Mouse (Mus musculus): ENCODE data around the gene Txndc12.

Gene Txndc12

DNA sequence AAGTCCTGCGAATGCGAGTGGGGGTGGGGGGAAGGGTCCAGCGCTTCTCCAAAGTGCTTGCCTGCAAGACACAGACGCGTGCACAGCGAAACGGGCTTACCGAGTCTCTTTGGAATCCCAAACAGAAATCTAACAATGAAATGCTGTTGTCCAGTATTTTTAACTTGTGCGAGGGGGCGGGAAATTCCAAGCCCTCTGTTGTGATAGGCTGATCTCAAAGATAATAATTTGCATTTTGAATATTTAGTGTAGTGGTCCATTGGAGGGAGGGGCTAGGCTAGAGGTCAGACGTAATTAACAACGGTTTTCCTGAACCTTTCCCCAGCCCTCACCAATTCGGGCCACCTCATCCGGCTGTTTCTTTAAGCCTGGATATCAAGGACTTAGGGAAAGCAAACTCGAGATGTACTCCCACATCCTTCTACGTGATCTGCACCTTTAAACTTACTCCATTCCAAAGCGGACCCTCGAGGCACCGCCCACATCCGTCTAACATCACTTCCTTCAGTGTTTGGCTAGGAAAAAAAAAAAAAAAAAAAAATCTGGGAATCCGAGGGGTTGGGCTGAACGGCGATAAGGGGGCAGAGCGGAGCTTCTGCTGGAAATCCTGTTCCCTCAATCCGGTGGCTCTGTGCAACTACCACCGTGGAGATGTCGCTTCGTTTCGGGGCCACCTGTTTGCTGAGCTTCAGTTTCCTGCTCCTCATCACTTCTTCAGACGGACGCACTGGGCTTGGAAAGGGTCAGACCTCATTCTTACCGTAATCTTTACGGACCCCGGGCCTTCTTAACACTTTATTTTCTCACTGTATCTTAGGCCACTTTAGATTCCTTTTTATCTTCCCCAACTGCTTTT, at the start of gene Txndc12:
Txndc12 (plus strand) TSS at position 487 of the 856 bp plus-strand sequence.
- DNase-seq (ENCODE audit: low spot score): peak; percentile 93

DNA sequence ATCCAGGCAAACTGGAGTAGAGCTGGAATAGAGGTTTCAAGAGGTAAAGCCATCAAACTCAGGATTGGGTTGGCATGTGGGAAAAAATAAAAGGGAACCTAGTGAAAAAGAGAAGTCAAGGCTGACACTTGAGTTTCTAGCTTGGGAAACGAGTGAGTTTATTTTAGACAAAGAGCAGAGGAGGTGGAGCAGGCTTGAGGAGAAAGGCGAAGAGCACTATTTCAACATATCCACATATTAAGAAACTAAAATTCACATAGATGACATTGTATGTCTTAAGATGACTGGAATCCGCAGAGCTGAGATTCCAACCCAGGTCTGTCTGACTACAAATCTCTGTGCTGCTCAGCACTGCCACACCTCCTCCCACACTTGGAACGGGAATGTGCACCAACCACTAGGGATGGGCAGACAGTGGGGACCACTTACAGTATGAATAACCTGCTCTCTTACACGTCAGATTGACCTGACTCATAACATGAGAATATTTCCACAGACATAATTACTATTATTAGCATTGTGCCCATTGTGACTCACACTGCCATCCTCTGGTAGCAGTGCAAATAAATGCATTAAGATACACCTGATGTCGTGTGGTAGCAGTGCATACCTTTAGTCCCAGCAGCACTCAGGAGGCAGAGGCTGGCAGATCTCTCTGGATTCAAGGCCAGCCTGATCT, 45.0 kb upstream of the Txndc12 start:
- DNase-seq (ENCODE audit: low spot score): no peak

DNA sequence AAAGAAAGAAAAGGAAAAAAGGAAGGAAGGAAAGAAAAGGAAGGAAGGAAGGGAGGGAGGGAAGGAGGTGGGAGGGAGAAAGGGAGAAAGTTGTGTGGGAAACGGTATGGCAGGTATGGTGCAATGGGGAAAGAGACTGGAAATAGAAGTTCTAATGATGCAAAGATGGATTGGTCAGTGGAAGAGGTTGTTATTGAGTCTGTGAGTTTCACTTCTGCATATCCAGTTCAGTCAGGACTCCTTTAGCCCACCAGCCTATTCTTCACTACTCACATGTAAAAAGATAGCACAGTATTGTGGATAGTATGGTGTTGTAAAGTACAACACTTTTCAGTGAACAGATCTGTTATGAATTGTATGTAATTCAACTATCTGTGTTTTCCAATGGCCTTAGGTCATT, 43.9 kb upstream of the Txndc12 start:
- no peak for DNase-seq (ENCODE audit: low spot score)

DNA sequence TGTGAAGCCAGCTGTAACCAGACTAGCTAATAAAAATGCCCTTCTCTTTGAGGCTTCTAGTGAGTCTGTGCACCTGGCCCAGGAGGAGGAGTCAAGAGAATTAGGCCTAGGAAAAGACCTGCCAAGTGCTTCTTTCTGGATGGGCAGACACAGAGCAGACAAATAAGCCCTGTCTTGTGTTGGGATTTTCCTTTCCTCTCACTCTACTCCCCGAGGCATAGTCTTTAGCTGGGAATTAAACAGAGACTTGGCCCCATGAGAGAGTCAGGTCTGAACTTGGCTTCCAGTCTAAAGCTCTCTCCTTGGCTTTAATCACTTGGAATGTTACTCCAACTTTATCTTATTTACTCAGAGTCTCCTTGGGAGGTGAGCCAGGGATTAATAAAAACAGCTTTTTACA, 40.5 kb upstream of the Txndc12 start:
- no peak for DNase-seq (ENCODE audit: low spot score)

DNA sequence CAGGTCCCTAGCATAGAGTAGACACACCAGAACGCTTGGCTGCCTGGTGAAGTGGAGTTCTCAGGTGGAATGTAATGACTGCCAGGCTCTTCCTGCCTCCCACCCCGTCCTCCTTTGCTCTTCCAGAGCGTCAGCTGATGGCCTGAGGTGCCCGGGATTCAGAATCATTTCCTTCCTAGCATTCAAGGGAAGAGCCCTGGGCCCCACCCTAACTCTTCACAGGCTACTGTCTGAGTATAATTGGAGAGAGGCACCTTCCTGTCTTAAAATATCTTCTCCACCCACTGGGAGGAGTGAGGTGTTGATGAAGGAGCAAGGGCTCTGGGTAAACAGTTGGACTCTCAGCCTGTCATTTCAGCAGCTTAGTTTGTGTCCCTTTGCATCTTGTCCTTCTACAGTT, 37.7 kb upstream of the Txndc12 start:
- DNase-seq (ENCODE audit: low spot score): no peak

DNA sequence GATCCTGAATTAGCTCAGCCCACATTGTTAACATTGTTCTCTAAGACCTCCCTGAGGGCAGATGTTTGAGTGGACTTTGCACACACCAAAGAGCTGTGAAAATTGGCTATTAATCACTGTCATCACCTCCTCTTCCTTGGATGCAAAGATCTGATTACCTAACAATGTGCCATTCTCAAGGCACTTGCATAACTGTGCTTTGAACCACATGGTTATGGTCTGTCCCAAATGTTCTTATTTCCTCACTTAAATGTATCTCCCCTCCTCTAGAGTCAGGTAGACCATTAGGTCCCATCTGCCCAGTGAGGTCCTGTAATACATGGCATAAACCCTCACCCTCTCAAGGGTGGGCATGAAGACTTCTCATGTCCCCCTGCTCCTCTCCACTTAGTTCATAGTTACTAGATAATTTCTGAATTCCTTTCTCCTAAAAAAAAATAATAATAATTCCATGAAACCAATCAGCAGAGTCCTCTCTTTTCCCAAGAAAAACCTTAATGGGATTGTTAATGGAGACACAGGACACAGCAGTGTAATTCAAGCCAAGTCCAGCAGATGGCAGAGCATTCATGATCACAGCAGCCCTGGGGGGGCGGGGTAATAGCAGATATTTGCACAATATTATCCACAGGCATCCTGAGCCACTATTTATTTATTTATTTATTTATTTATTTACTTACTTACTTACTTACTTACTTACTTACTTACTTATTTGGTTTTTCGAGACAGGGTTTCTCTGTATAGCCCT, 36.1 kb upstream of the Txndc12 start:
- peak; percentile 50 for DNase-seq (ENCODE audit: low spot score)

DNA sequence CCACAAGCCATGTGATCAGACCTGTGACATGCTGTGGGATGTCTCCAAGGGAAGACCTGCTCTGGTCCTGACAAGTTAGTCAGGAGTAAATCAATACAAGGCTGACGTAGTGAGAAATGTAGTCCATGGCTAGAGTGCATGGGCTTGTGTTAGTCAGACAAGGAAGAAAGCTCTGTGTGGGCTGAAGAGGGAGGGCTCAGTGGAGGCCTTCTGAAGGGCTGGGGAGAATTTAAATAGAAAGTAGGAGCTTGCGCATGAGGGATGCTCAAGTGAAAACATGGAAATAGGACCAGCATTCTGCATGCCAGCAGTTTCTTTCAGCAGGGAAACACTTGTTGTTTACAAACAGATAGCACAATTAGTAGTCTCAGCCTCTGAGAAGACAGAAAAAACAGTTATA, 30.9 kb upstream of the Txndc12 start:
- DNase-seq (ENCODE audit: low spot score): no peak

DNA sequence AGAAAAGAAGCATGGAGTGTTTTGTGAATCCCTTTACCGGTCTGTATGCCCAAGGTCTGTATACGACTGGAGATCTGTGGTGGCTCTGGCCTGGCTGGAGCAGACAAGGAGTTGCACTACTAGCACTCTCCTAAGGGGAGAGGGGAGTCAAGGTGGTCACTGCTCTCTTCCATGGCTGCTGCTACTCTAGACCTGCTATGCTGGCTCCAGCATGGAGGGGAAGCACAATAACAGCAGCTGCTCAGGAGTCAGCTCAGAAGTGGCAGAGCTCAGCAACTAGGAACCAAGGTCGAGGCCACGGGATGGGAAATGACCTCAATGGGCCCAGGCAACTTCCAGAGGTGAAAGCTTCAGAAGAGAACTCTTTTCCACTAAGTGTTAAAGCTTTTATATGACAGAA, 23.3 kb upstream of the Txndc12 start:
- no peak for DNase-seq (ENCODE audit: low spot score)

DNA sequence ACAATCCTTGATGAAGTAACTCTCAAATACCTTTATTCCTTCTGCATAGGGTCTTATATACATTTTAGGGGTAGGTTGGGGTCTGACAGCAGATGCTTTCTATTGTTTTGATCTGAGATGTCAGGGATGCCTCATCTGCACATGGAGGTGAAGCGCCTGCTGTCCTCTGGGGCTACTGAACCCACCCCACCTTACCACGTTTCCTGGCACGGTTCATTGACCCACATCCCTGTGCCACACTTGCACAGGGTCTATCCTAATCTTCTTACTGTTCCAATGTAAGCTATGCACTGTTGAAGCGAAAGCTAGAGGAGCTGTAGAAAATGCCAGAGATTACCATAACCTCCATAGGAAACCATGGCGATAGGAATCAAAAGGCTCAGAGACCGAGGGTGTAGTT, 22.9 kb upstream of the Txndc12 start:
- no peak for DNase-seq (ENCODE audit: low spot score)

DNA sequence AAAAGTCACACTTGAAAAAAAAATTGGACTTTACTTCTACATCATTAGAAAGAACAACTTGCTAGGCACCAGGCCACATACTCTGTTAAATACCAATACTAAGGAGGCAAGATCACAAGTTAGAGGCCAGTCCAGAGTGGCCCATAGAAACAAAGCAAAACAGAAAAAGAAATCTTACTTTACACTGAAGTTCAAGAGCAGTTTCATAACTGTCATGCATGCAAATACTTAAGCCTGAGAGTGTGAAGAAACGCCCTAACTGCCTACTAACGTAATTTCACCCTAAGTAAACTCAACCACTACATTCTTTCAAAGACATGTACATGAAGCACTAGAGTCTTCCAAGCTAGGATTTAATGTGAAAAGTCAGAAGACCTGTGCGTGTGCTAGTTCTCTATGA, 8.7 kb upstream of the Txndc12 start:
- no peak for DNase-seq (ENCODE audit: low spot score)

DNA sequence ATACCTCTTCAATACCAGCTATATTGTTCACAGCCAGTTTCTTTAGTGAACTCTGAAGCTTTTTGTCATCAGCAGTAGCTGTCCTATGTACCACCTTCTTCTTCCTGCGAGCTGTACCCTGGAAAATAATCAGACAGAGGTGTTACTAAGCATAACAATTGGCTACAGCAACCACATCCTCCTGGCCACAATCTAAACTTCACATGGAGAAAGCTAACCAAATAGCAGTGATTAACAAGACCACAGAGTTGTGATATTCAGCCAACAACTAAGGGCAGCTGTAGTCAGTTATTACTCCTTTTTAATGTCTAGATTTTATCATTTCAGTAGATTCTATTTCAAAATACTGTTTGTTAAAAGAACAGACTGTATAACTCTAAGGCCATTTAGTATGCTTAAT, 8.3 kb upstream of the Txndc12 start:
- no peak for DNase-seq (ENCODE audit: low spot score)

DNA sequence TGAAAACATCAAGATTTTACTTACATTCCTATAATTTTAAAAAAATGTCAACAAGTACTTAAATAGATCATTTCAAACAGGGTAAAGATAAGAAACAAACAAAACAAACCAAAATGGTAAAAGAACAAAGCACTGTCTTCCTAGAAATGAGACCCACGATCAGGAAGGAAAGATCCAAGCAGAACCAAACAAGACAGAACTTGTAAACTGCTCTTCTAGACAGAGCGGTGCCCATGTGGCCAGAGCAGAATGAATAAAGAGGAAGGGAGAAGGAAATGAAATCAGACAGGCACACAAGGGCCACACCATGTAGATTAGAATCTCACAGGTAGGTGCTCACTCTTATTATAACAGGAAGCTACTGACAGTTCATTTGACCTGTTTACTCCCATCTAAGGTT, 7.8 kb upstream of the Txndc12 start:
- DNase-seq (ENCODE audit: low spot score): no peak

DNA sequence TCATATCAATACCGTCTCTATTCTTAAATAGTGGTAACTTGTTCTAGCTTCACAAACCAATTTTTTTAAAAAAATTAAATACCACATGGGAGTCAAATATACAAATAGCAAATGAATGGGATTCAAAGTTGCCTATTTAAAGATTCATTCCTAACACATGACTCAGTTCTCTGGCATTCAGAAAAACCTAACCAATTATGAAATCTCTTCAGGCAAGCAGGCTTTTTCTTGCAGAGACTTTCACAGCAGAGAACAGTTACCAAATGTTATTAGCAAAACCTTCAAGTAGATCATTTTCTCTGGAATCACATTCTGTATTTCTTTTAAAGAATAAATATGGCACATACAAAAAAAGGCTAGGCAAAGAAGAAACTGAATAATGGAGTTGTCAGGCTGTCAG, 3.7 kb upstream of the Txndc12 start:
- DNase-seq (ENCODE audit: low spot score): no peak

DNA sequence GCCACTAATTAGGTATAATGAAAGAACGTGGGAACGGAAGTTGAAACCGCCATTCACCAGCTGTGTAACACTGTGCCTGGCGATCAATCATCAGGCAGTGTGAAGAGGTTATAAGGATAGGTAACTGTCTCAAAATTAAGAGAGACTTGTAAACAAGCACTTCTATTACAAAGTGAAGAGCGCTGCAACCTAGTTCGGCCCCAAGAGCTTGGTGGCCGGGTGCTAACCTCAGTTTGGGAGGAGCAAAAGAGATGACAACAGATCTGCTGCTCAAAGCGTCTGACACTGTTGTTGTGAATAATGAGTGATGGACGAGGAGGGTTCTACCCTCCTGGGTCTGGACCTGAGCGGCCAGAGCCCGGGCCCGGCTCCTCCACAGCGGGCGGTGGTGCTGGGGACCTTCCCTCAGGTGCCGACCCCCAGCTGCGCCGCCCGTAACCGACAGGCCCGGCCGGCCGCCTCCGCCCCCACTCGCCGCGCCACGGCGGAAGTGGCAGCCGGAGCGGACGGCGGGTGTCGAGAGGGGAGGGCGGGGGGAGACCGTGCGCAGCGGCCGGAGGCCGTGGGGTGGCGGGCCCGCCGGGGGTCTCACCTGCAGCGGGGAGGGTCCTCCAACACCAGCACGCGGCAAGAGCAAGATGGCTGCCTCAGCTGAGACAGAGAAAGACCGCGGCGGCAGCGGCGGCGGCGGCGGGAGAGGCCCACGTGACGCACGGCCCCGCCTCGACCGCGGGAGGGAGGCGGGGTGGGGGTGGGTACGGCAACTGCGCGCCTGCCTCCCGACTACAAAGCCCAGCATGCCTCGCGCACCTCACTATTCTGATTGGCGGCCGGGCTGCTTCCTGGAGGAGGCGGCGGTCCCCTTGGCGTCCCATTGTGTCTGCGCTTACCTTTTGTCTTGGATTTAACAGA, 1.2 kb upstream of the Txndc12 start, which contains the start of gene Btf3l4:
Btf3l4 (minus strand) TSS at position 699 of the 912 bp plus-strand sequence.
- DNase-seq (ENCODE audit: low spot score): peak; percentile 96

DNA sequence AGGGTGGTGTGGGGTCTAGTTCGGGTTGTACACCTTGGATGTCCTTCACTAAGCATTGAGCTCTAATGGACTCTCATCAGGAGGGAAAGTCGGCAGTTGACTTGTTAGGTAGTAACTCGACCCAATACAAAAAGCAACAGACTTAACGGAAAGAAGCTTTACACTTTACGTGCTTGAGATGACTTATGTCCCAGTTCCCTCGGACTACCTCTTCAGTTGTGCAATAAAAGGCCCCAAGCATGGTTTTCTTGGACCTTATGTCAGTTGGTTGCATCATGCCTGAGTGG, 630 bp upstream of the Txndc12 start:
- no peak for DNase-seq (ENCODE audit: low spot score)

DNA sequence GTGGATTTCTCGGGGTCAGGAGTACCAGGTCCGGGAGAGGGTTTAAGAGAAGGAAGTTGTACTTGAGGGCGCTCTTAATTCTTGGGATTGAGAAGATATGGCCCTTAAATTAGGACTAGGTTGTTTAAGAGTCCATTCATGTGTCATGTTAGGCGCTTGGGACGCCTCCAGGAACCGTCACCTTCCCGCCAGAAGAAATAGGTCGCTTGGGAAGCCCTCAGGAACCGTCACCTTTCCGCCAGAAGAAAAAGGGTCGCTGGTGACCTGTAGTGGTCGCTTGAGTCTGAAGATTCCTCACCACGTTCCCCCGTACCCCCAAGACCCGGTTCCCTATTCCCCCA, 540 bp downstream of the Txndc12 start:
- DNase-seq (ENCODE audit: low spot score): no peak

DNA sequence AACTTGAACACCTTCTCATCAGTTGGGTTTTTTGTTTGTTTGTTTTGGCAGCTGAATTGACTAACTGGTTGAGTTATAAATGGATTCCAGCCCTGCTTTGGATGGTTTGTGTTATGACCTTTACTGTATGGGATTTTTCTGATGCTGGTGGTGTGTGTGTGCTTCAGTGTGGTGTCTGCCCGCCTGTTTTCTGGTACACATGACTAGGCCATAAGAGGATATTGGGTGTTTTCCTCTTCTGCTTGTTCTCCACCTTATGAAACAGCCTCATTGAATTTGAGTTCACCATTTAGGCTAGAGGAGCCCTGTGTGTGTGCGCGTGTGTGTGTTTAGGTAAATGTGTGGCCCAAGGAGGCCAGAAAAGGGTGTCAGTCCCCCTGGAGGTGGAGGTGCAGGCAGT, 1.1 kb downstream of the Txndc12 start:
- DNase-seq (ENCODE audit: low spot score): no peak

DNA sequence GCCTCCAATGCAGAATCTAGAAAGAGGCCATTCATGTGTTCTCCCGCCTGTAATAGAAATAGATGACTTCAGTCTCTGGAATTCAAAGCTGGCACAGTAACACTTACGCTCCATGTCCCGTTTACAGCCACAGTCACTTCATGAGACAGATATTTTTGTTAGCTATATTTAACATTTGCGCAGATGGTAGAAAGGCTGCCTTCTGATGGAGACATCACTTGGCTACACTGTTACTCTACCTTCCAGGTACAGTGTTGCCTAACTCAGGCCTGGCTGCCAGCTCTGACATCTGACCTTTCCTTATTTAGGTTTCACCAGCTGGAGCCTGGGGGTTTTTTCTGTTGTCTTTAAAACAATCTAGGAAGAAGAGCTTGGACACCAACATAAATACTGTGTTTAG, 3.6 kb downstream of the Txndc12 start:
- DNase-seq (ENCODE audit: low spot score): no peak

DNA sequence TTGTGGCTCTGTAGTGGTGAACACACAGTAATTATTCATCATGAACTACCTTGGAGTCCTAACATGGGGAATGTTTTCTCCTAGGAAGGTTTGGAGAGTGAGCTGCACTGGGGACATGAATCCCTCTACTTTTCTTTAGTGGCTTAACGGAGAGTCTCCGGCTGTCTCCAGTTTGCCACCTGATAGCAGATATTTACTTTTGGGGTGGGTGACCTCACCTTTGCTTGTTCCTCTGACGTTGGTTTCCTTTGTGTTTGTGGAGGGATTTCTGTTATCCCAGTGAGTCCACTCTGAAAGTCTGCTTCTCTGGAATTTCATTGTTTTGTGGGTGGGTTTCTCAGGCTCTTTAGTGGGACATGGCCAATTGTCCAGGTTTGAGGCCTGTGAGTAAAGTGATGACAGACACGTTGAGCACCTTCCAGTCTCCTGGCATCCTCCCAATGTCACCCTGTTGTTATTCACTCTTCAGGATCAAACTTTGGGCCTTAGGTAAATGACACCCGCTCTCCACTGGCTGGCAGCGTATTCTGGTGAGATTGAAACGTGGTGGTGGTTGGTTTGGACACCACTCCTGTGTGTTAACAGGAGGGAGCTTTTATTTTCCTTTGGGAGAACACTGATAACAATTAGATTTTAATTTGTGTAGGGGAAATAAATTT, 7.6 kb downstream of the Txndc12 start:
- DNase-seq (ENCODE audit: low spot score): peak; percentile 69

DNA sequence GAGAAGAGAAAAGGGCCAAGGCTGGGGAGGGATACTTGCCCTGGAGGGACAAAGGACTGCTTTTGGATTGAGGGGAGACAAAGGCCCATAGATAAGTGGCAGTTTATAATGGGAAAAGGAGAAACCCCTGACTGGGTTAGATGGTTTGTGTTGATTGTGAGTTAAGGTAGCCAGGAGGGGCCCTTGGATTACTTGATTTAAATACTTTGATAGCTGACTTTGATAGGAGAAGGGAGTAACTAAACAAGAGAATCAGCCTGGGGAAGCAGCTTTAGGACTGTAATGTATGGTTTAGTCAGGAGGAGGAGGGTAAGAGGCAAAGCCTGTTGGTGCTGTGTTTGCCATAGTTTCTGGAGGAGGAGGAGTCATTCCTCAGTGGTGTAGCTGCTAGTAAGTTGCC, 8.9 kb downstream of the Txndc12 start:
- no peak for DNase-seq (ENCODE audit: low spot score)

DNA sequence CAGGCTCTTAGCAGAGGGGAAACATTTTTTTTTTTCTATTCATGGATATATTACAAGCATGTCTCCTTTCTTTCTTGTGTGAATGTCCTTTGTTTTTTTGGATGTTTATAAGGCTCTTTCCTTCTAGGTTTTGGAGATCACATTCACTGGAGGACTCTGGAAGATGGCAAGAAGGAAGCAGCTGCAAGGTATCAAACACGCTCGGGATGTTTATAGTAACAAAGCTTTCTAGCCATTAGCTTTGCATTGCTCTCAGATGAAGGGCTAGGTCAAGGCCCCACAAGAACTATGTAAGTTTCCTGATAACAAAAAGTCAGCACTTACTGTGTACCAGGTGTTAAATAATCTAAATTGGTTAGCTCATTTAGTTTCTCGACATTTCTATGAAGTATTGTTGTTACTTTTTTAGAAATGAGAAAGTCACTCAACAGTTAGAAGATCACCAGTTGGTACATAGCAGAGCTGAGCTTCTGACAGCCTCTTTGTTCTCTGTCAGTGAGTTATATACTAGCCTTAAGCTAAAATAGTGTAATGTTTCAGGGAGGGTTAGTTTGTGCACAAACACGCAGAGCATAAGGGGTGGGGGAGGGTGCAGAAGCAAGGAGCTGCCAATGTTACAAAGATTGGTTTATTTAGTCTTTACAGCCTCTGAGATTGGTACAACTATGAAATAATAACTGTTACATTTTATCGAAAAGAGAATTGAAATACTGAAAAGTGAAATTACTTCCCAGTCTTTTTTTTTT, 11.6 kb downstream of the Txndc12 start:
- no peak for DNase-seq (ENCODE audit: low spot score)
